Mouse (Mus musculus): ENCODE measurements around the gene Ccdc57.
"Not testable (repeated sequence)": the region's sequence is repeated elsewhere in the genome, so short reads cannot be mapped to it uniquely, and the experiment has no call there.

Ccdc57 gene

GRCm38 (mm10) chr11:120855938-120856337, 76.7 kb downstream of the Ccdc57 start:
- not testable (repeated sequence) for H3K27me3 ChIP-seq (ENCODE audit: control insufficient read depth, insufficient read depth, low read length, poor library complexity, severe bottlenecking); H3K36me3 ChIP-seq (ENCODE audit: control insufficient read depth, insufficient read depth, low read length, poor library complexity, severe bottlenecking); DNase-seq (ENCODE audit: low read depth, low spot score)

GRCm38 (mm10) chr11:120853788-120854187, 78.9 kb downstream of the Ccdc57 start:
- no peaks in the 10 kb centered on the region for H3K27me3 ChIP-seq (ENCODE audit: control insufficient read depth, insufficient read depth, low read length, poor library complexity, severe bottlenecking)
- DNase-seq (ENCODE audit: low read depth, low spot score), result no peak
- H3K36me3 ChIP-seq (ENCODE audit: control insufficient read depth, insufficient read depth, low read length, poor library complexity, severe bottlenecking), result no peaks in the 10 kb centered on the region

GRCm38 (mm10) chr11:120853158-120853557, 79.5 kb downstream of the Ccdc57 start:
- no peak for DNase-seq (ENCODE audit: low read depth, low spot score)
- Histone ChIP-seq H3K36me3 (ENCODE audit: control insufficient read depth, insufficient read depth, low read length, poor library complexity, severe bottlenecking) (no peaks in the 10 kb centered on the region), H3K27me3 (ENCODE audit: control insufficient read depth, insufficient read depth, low read length, poor library complexity, severe bottlenecking) (no peaks in the 10 kb centered on the region)

- DNase-seq (ENCODE audit: low read depth, low spot score), result no peak
- no peaks in the 10 kb centered on the region for H3K36me3 ChIP-seq (ENCODE audit: control insufficient read depth, insufficient read depth, low read length, poor library complexity, severe bottlenecking)
These were observed 80.4 kb downstream of the Ccdc57 start for GRCm38 (mm10) chr11:120852083-120852935.

GRCm38 (mm10) chr11:120851582-120851981, 81.1 kb downstream of the Ccdc57 start:
- Histone ChIP-seq H3K27me3 (ENCODE audit: control insufficient read depth, insufficient read depth, low read length, poor library complexity, severe bottlenecking) (no peaks in the 10 kb centered on the region), H3K36me3 (ENCODE audit: control insufficient read depth, insufficient read depth, low read length, poor library complexity, severe bottlenecking) (no peaks in the 10 kb centered on the region)
- no peak for DNase-seq (ENCODE audit: low read depth, low spot score)

More at GRCm38 (mm10) chr11:120852083-120852935, 80.4 kb downstream of the Ccdc57 start:
- H3K27me3 ChIP-seq (ENCODE audit: control insufficient read depth, insufficient read depth, low read length, poor library complexity, severe bottlenecking), result no peaks in the 10 kb centered on the region

GRCm38 (mm10) chr11:120851132-120851531, 81.5 kb downstream of the Ccdc57 start:
- Histone ChIP-seq H3K36me3 (ENCODE audit: control insufficient read depth, insufficient read depth, low read length, poor library complexity, severe bottlenecking) (no peaks in the 10 kb centered on the region), H3K27me3 (ENCODE audit: control insufficient read depth, insufficient read depth, low read length, poor library complexity, severe bottlenecking) (no peaks in the 10 kb centered on the region)
- no peak for DNase-seq (ENCODE audit: low read depth, low spot score)

- Histone ChIP-seq H3K36me3 (ENCODE audit: control insufficient read depth, insufficient read depth, low read length, poor library complexity, severe bottlenecking) (no peaks in the 10 kb centered on the region), H3K27me3 (ENCODE audit: control insufficient read depth, insufficient read depth, low read length, poor library complexity, severe bottlenecking) (no peaks in the 10 kb centered on the region)
- DNase-seq (ENCODE audit: low read depth, low spot score), result peak; percentile 14
These were observed 82.2 kb downstream of the Ccdc57 start for GRCm38 (mm10) chr11:120850331-120851030.

- H3K27me3 ChIP-seq (ENCODE audit: control insufficient read depth, insufficient read depth, low read length, poor library complexity, severe bottlenecking), result no peaks in the 10 kb centered on the region
- no peak for DNase-seq (ENCODE audit: low read depth, low spot score)
- H3K36me3 ChIP-seq (ENCODE audit: control insufficient read depth, insufficient read depth, low read length, poor library complexity, severe bottlenecking), result no peaks in the 10 kb centered on the region
These were observed 85.8 kb downstream of the Ccdc57 start for GRCm38 (mm10) chr11:120846725-120847475.

GRCm38 (mm10) chr11:120844329-120844728, 88.3 kb downstream of the Ccdc57 start:
- no peaks in the 10 kb centered on the region; the same call in 1 of the 2 replicates for H3K27me3 ChIP-seq (ENCODE audit: control insufficient read depth, insufficient read depth, low read length, poor library complexity, severe bottlenecking)
- H3K36me3 ChIP-seq (ENCODE audit: control insufficient read depth, insufficient read depth, low read length, poor library complexity, severe bottlenecking), result no peaks in the 10 kb centered on the region
- DNase-seq (ENCODE audit: low read depth, low spot score), result no peak

GRCm38 (mm10) chr11:120833555-120834280, 99.0 kb downstream of the Ccdc57 start:
- H3K27me3 ChIP-seq (ENCODE audit: control insufficient read depth, insufficient read depth, low read length, poor library complexity, severe bottlenecking), result no peaks in the 10 kb centered on the region
- no peak for DNase-seq (ENCODE audit: low read depth, low spot score)
- H3K36me3 ChIP-seq (ENCODE audit: control insufficient read depth, insufficient read depth, low read length, poor library complexity, severe bottlenecking), result no peaks in the 10 kb centered on the region

- DNase-seq (ENCODE audit: low read depth, low spot score); H3K27me3 ChIP-seq (ENCODE audit: control insufficient read depth, insufficient read depth, low read length, poor library complexity, severe bottlenecking); H3K36me3 ChIP-seq (ENCODE audit: control insufficient read depth, insufficient read depth, low read length, poor library complexity, severe bottlenecking): not testable (repeated sequence)
These were observed 99.7 kb downstream of the Ccdc57 start for GRCm38 (mm10) chr11:120832962-120833361.

GRCm38 (mm10) chr11:120831659-120832440, 100.8 kb downstream of the Ccdc57 start:
- Histone ChIP-seq H3K36me3 (ENCODE audit: control insufficient read depth, insufficient read depth, low read length, poor library complexity, severe bottlenecking) (no peaks in the 10 kb centered on the region), H3K27me3 (ENCODE audit: control insufficient read depth, insufficient read depth, low read length, poor library complexity, severe bottlenecking) (no peaks in the 10 kb centered on the region)
- DNase-seq (ENCODE audit: low read depth, low spot score), result no peak

GRCm38 (mm10) chr11:120830686-120831085, 102.0 kb downstream of the Ccdc57 start:
- DNase-seq (ENCODE audit: low read depth, low spot score), result no peak
- Histone ChIP-seq H3K36me3 (ENCODE audit: control insufficient read depth, insufficient read depth, low read length, poor library complexity, severe bottlenecking) (no peaks in the 10 kb centered on the region), H3K27me3 (ENCODE audit: control insufficient read depth, insufficient read depth, low read length, poor library complexity, severe bottlenecking) (no peaks in the 10 kb centered on the region)

All from splenic B cell, adult 2 months (primary cell).